Comparison of ENCODE assay signal across 7 mouse cellular contexts in genomic region chr19:10524784-10525105, GRCm38 (mm10). TPM values are rescaled to one million over a fixed set of nuclear protein-coding genes. Genes with fewer than 3 reads are reported as not detected.
A peak's percentile ranks its signal among the peaks of the same experiment; 100 is the strongest.
DNase-seq lines count a peak whose midpoint lies in the region; ATAC-seq lines count a peak whose summit lies in the region.

No protein-coding gene starts in this region.

- H3K9ac ChIP-seq in lung, embryonic 16.5 days (ENCODE audit: low read length): peak overlapping the region; percentile 100
- peak overlapping the region; percentile 97 for H3K9ac ChIP-seq in limb, embryonic 12.5 days (replicated peaks)
- peak overlapping the region; percentile 98 for H3K9ac ChIP-seq in stomach, embryonic 14.5 days (replicated peaks; ENCODE audit: low read depth, low read length)

- H3K4me3 ChIP-seq in lung, embryonic 16.5 days (ENCODE audit: low read length): peak overlapping the region; percentile 97
- peak overlapping the region; percentile 90 for H3K4me3 ChIP-seq in limb, embryonic 12.5 days (replicated peaks)
- peak overlapping the region; percentile 96 for H3K4me3 ChIP-seq in stomach, embryonic 14.5 days (ENCODE audit: low read depth, low read length)

- H3K9me3 ChIP-seq in lung, embryonic 16.5 days (ENCODE audit: control insufficient read depth, low read length): no peaks in the 10 kb centered on the region
- H3K9me3 ChIP-seq in limb, embryonic 12.5 days: no peaks in the 10 kb centered on the region
- H3K9me3 ChIP-seq in stomach, embryonic 14.5 days (ENCODE audit: control insufficient read depth, low read depth, low read length): no peaks in the 10 kb centered on the region

- peaks cover 15% of the 10 kb centered on the region for H3K4me1 ChIP-seq in lung, embryonic 16.5 days (replicated peaks; ENCODE audit: control insufficient read depth, insufficient read depth, low read length)
- H3K4me1 ChIP-seq in limb, embryonic 12.5 days (replicated peaks): peaks cover 21% of the 10 kb centered on the region
- peaks cover 23% of the 10 kb centered on the region for H3K4me1 ChIP-seq in stomach, embryonic 14.5 days (ENCODE audit: control insufficient read depth, insufficient read depth, low read length)

- H3K36me3 ChIP-seq in lung, embryonic 16.5 days (ENCODE audit: control insufficient read depth, insufficient read depth, low read length): peaks cover 3% of the 10 kb centered on the region; the same call in 1 of the 2 replicates
- H3K36me3 ChIP-seq in limb, embryonic 12.5 days: peaks cover 14% of the 10 kb centered on the region
- H3K36me3 ChIP-seq in stomach, embryonic 14.5 days (ENCODE audit: control insufficient read depth, insufficient read depth, low read length): peaks cover 4% of the 10 kb centered on the region; the same call in 1 of the 2 replicates

- no peak for DNase-seq in lung, postnatal 14 days
- DNase-seq in ovary, postnatal 36 days (ENCODE audit: low spot score): no peak
- DNase-seq in urinary bladder, postnatal 25 days (ENCODE audit: low spot score): no peak

- H3K27ac ChIP-seq in lung, embryonic 16.5 days (ENCODE audit: low read length): peak overlapping the region; percentile 98
- H3K27ac ChIP-seq in limb, embryonic 12.5 days: peak overlapping the region; percentile 99
- peak overlapping the region; percentile 98 for H3K27ac ChIP-seq in stomach, embryonic 14.5 days (ENCODE audit: low read length)

- H3K27me3 ChIP-seq in lung, embryonic 16.5 days (ENCODE audit: control insufficient read depth, insufficient read depth, low read depth, low read length): no peaks in the 10 kb centered on the region
- H3K27me3 ChIP-seq in limb, embryonic 12.5 days: no peaks in the 10 kb centered on the region
- H3K27me3 ChIP-seq in stomach, embryonic 14.5 days (ENCODE audit: control insufficient read depth, insufficient read depth, low read length): no peaks in the 10 kb centered on the region

- WGBS in lung, embryonic 16.5 days: 1% methylated on average over 19 of the region's 19 CpGs
- under 1% methylated on average over 19 of the region's 19 CpGs for WGBS in limb, embryonic 12.5 days
- under 1% methylated on average over 19 of the region's 19 CpGs for WGBS in stomach, embryonic 14.5 days

- H3K4me2 ChIP-seq in lung, embryonic 16.5 days (ENCODE audit: low read depth, low read length): peak overlapping the region; percentile 81
- H3K4me2 ChIP-seq in limb, embryonic 12.5 days: peak overlapping the region; percentile 73
- H3K4me2 ChIP-seq in stomach, embryonic 14.5 days (replicated peaks; ENCODE audit: low read depth, low read length): peak overlapping the region; percentile 69

- ATAC-seq in lung, embryonic 16.5 days (ENCODE audit: low read depth): no peak
- ATAC-seq in erythroblast, adult 5-6 weeks (replicated peaks; ENCODE audit: low FRiP score, poor library complexity, severe bottlenecking): peak; percentile 45
- ATAC-seq in limb, embryonic 12.5 days (ENCODE audit: insufficient number of reproducible peaks, insufficient read depth, low FRiP score, low TSS enrichment, low read depth): peak; percentile 49; the same call in 1 of the 2 replicates
- no peak for ATAC-seq in stomach, embryonic 14.5 days (ENCODE audit: insufficient number of reproducible peaks, insufficient read depth, low FRiP score, low read depth)

RNA-seq across cellular contexts. Expression of gene Cpsf7, which starts 0.3 kb away (rescaled TPM):
- 41.7 and 47.6 TPM in 2 replicates for polyA plus RNA-seq in lung, embryonic 16.5 days (2015; fragmentation: Nextera tagmentation; extraction: Ambion mirVana)
- total RNA-seq in erythroblast, adult 5-6 weeks (2015; ENCODE audit: low replicate concordance): 18.4 and 27.1 TPM in 2 replicates
- 20.4 and 20.8 TPM in 2 replicates for total RNA-seq in erythroblast, adult 5-6 weeks (2017; ENCODE audit: low replicate concordance)
- polyA plus RNA-seq in limb, embryonic 12.5 days (2016; fragmentation: Nextera tagmentation; extraction: Ambion mirVana): 49.1 and 54.9 TPM in 2 replicates
- 57.1 and 58.8 TPM in 2 replicates for polyA plus RNA-seq in stomach, embryonic 14.5 days (2014; fragmentation: Nextera tagmentation; extraction: Ambion mirVana)

RNA-seq across cellular contexts. Expression of gene Sdhaf2, which starts 1.2 kb away (rescaled TPM):
- 53.4 and 55.3 TPM in 2 replicates for polyA plus RNA-seq in lung, embryonic 16.5 days (2015; fragmentation: Nextera tagmentation; extraction: Ambion mirVana)
- total RNA-seq in erythroblast, adult 5-6 weeks (2015; ENCODE audit: low replicate concordance): 21.5 and 35.4 TPM in 2 replicates
- total RNA-seq in erythroblast, adult 5-6 weeks (2017; ENCODE audit: low replicate concordance): 20.1 and 34.9 TPM in 2 replicates
- 59.3 and 60.7 TPM in 2 replicates for polyA plus RNA-seq in limb, embryonic 12.5 days (2016; fragmentation: Nextera tagmentation; extraction: Ambion mirVana)
- polyA plus RNA-seq in stomach, embryonic 14.5 days (2014; fragmentation: Nextera tagmentation; extraction: Ambion mirVana): 57.9 and 64.5 TPM in 2 replicates

RNA-seq across cellular contexts. Expression of gene Tmem216, which starts 31.3 kb away (rescaled TPM):
- 39.8 and 41.6 TPM in 2 replicates for polyA plus RNA-seq in lung, embryonic 16.5 days (2015; fragmentation: Nextera tagmentation; extraction: Ambion mirVana)
- total RNA-seq in erythroblast, adult 5-6 weeks (2015; ENCODE audit: low replicate concordance): 9.6 and 18.2 TPM in 2 replicates
- total RNA-seq in erythroblast, adult 5-6 weeks (2017; ENCODE audit: low replicate concordance): 7.2 and 21.6 TPM in 2 replicates
- 63.1 and 69.0 TPM in 2 replicates for polyA plus RNA-seq in limb, embryonic 12.5 days (2016; fragmentation: Nextera tagmentation; extraction: Ambion mirVana)
- polyA plus RNA-seq in stomach, embryonic 14.5 days (2014; fragmentation: Nextera tagmentation; extraction: Ambion mirVana): 52.7 and 53.8 TPM in 2 replicates

RNA-seq across cellular contexts. Expression of gene Ppp1r32, which starts 42.0 kb away (rescaled TPM):
- polyA plus RNA-seq in lung, embryonic 16.5 days (2015; fragmentation: Nextera tagmentation; extraction: Ambion mirVana): 2.1 and 3.7 TPM in 2 replicates
- not detected in 2 replicates for total RNA-seq in erythroblast, adult 5-6 weeks (2015; ENCODE audit: low replicate concordance)
- 0.94 TPM in 1 of 2 replicates, not detected in the other for total RNA-seq in erythroblast, adult 5-6 weeks (2017; ENCODE audit: low replicate concordance)
- polyA plus RNA-seq in limb, embryonic 12.5 days (2016; fragmentation: Nextera tagmentation; extraction: Ambion mirVana): not detected in 2 replicates
- 0.17 TPM in 1 of 2 replicates, not detected in the other for polyA plus RNA-seq in stomach, embryonic 14.5 days (2014; fragmentation: Nextera tagmentation; extraction: Ambion mirVana)

RNA-seq across cellular contexts. Expression of gene Cyb561a3, which starts 52.2 kb away (rescaled TPM):
- 23.6 and 25.2 TPM in 2 replicates for polyA plus RNA-seq in lung, embryonic 16.5 days (2015; fragmentation: Nextera tagmentation; extraction: Ambion mirVana)
- 10.2 and 13.8 TPM in 2 replicates for total RNA-seq in erythroblast, adult 5-6 weeks (2015; ENCODE audit: low replicate concordance)
- 6.7 and 7.7 TPM in 2 replicates for total RNA-seq in erythroblast, adult 5-6 weeks (2017; ENCODE audit: low replicate concordance)
- polyA plus RNA-seq in limb, embryonic 12.5 days (2016; fragmentation: Nextera tagmentation; extraction: Ambion mirVana): 17.0 and 18.0 TPM in 2 replicates
- polyA plus RNA-seq in stomach, embryonic 14.5 days (2014; fragmentation: Nextera tagmentation; extraction: Ambion mirVana): 18.9 TPM in 2 replicates

Comparison
In these comparisons a context has a peak if more than half of its experiments do, and no peak if none do; other contexts are left out.
1. ATAC-seq: peak in erythroblast, adult 5-6 weeks (single experiment) and limb, embryonic 12.5 days (single experiment); none in lung, embryonic 16.5 days (single experiment) and stomach, embryonic 14.5 days (single experiment).
2. Peak in every context shown above with its lines, with median percentiles within 50 percentile points of each other: H3K27ac ChIP-seq, H3K4me2 ChIP-seq, H3K4me3 ChIP-seq and H3K9ac ChIP-seq.